Mouse (Mus musculus) CH12.LX (cell line): ENCODE measurements around the gene Astn2.

Experiments used
- CTCF ChIP-seq, 2 experiments: IDR thresholded peaks in 1 of 2; conservative IDR thresholded peaks in 1 of 2; 2 replicates each; pipeline ENCODE4 v1.5.1; 2011 to 2012; ENCODE audit warnings: low read depth in 2 of 2, low read length in 2 of 2, improper control_type of control experiment in 1 of 2, inconsistent platforms in 1 of 2, mild to moderate bottlenecking in 1 of 2, moderate library complexity in 1 of 2
- EP300 ChIP-seq: IDR thresholded peaks from 2 replicates; pipeline ENCODE4 v1.6.1; 2011; ENCODE audit warnings: low read length, improper control_type of control experiment
- POLR2A ChIP-seq: IDR thresholded peaks from 2 replicates; pipeline ENCODE4 v1.6.1; 2011; ENCODE audit warnings: low read depth, mild to moderate bottlenecking, improper control_type of control experiment, low read length

DNA sequence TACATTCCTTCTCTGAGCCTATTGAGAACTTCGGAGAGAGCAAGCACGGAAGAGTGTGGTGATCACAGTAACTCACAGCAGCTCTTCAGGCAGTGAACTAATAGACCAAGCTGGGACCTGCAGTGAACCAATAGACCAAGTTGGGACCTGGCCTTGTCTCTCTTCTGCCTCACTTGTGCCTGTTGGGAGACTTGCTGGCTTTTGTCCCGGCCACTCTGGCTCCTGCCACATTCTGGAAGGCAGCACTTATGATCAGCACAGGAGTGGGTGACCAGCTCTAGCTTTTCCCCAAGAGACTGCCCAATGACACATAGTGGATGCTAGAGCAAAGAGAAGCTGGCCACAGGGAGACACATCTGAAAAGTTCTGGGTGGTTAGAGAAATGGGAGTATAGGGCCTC, 597.1 kb downstream of the Astn2 start:
- TF ChIP-seq POLR2A (no peak), EP300 (no peak), CTCF (conservative IDR thresholded peaks at IDR 0.05 in 1 of 2, IDR thresholded peaks at IDR 0.05 in 1 of 2; ENCODE audit: low read depth in 2 of 2, low read length in 2 of 2) (no peak)
